Mouse (Mus musculus) thymus, adult 2 months (tissue): ENCODE results near the gene Haus7. TPM values are rescaled to one million over a fixed set of nuclear protein-coding genes. Genes with fewer than 3 reads are reported as not detected.
A peak's percentile ranks its signal among the peaks of the same experiment; 100 is the strongest.

Source experiments
- DNase-seq: peaks from one replicate; pipeline ENCODE4 v3.0.0; 2021
- H3K27ac ChIP-seq: fragments of 200-500 bp; 2 replicates; pipeline ENCODE4 v1.5.1; 2012; ENCODE audit warnings: low read length, control low read depth; ENCODE audit not compliant: control insufficient read depth, insufficient read depth
- H3K27me3 ChIP-seq: fragments of 200-500 bp; 2 replicates; pipeline ENCODE4 v1.6.1; 2012; ENCODE audit warnings: mild to moderate bottlenecking, low read length, moderate library complexity, mixed read lengths; ENCODE audit not compliant: control insufficient read depth, insufficient read depth
- H3K36me3 ChIP-seq: fragments of 200-500 bp; 2 replicates; pipeline ENCODE4 v1.6.1; 2012; ENCODE audit warnings: mild to moderate bottlenecking, low read length, moderate library complexity; ENCODE audit not compliant: control insufficient read depth, insufficient read depth
- H3K4me1 ChIP-seq: fragments of 200-500 bp; replicated peaks from 2 replicates; pipeline ENCODE4 v1.6.1; 2012; ENCODE audit warnings: low read length; ENCODE audit not compliant: control insufficient read depth, insufficient read depth
- H3K4me3 ChIP-seq: fragments of 200-500 bp; 2 replicates; pipeline ENCODE4 v1.5.1; 2012; ENCODE audit warnings: mild to moderate bottlenecking, low read length, control low read depth, moderate library complexity; ENCODE audit not compliant: control insufficient read depth, insufficient read depth
- CTCF ChIP-seq: fragments of 200-500 bp; IDR thresholded peaks from 2 replicates; pipeline ENCODE4 v1.5.1; 2012; ENCODE audit warnings: mild to moderate bottlenecking, control low read depth, low read length, moderate library complexity, borderline replicate concordance; ENCODE audit not compliant: control insufficient read depth, poor library complexity, insufficient read depth; ENCODE audit errors: extremely low read depth
- POLR2A ChIP-seq: fragments of 200-500 bp; IDR thresholded peaks from 2 replicates; pipeline ENCODE4 v1.6.1; 2012; ENCODE audit warnings: mild to moderate bottlenecking, low read length, control low read depth, moderate library complexity; ENCODE audit not compliant: control insufficient read depth, poor library complexity, insufficient read depth; ENCODE audit errors: extremely low read depth
- WGBS: fragments of 180-500 bp; shearing (Covaris S2); methylation state at CpG from one replicate; pipeline ENCODE4 v1.1.7; 2018; 5-methylcytosine and 5-hydroxymethylcytosine counted together
- polyA plus RNA-seq: library from polyadenylated mRNA; depleted of rRNA; stranded (reverse); fragments of >200 nt; gene quantifications from 2 replicates; pipeline ENCODE4 v1.2.3, GENCODE M21; 2012

Haus7 gene
- polyA plus RNA-seq, 1 experiment, result 21.4 TPM

DNA sequence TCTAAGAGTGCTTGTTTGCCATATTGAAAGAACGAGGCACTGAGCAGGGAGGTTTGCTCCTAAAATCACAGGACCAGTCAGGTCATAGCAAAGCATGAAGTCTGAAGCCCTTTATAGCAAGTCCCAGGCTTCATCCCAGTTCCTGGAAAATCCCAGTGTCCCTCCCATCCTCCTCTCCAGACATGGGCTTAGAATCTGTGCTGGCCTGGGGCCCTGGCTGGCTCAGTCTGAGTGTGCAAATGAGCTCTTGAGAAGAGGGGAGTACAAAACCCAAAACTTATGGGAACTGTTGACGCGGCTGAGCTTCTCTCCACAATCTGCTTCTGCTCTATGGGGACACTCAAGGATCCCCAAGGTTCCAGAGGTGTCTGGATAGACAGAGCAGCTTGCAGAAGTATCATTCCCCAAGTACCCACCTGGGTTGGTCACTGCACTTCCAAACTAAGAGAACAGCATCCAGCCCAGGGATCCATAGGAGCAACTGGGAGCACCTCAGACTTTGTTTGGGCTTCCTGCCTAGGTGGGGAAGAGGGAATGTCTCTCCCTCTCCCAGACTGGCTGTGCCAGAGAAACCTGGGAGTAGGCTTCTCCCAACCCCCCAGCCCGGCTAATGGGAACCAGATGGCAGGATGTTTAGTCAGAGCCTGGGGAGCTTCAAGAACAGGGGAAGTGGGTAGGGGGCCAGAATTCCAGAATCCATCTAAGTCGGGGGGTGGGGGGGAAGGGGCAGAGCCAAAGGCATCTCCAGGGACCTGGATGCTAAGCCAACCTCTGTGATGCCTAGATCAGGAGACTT is 8.8 kb upstream of the Haus7 start:
- no peaks in the 10 kb centered on the region for H3K36me3 ChIP-seq
- WGBS, result 85% methylated on average over 5 of the region's 5 CpGs
- H3K27ac ChIP-seq, result no peak overlapping the region
- no peak overlapping the region for H3K4me3 ChIP-seq
- TF ChIP-seq CTCF (no peak), POLR2A (no peak)
- no peaks in the 10 kb centered on the region for H3K4me1 ChIP-seq
- no peak for DNase-seq
- H3K27me3 ChIP-seq, result no peaks in the 10 kb centered on the region

DNA sequence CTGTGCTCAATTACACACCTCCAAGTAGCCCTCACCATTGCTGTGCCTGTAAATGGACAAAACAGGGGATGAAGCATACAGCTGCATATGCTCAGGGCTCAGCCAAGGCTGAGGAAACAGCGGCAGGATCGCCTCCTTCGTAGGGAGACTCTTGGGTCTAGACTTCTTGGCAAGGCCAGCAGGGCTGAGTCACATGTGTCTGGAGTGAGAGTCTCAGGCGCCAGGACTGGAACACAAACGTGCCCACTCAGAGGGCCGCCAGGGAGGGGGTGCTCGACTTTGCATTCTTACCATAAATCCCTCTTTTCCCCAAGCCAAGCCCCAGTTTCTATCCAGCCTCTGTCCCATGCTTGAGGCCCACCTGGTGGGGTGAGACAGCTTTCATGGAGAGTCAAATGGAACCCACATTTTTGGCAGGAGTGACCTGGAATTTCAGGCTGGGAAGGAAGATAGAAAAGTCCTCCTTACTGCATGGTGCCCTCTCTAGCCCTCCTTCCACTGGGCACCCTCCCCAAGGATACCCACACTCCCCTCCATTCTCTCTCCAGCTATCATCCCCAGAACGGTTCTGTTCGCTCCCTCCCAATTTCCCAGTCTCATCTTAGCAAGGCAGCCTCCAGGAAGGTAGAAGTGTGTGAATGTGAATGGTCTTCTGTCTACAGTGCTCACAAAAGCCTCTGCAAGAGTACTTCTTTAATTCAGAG is 6.8 kb upstream of the Haus7 start:
- H3K36me3 ChIP-seq, result no peaks in the 10 kb centered on the region
- no peaks in the 10 kb centered on the region for H3K27me3 ChIP-seq
- no peaks in the 10 kb centered on the region for H3K4me1 ChIP-seq
- WGBS, result 87% methylated on average over 9 of the region's 9 CpGs
- no peak for DNase-seq
- H3K4me3 ChIP-seq, result no peak overlapping the region
- TF ChIP-seq POLR2A, result no peak
- no peak for TF ChIP-seq CTCF
- no peak overlapping the region for H3K27ac ChIP-seq

DNA sequence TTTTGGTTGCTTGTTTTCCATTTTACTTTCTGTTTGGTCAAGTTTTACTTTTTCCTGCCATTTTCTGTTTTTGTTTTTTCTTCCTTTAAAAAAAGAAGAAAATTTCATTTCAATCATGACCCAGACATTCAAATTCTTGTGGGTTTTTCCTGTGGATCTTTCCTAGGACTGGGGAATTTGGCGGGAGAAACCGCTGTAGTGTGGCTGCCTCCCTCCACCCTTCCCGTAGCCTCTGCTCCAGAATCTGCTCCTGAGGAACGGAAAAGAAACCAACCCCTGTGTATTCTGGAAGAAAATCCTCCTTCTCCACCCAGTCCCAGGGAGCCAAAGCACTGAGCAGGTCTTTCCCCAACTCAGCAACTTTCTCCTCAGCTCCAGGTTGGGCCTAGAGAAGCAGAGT is 1.9 kb upstream of the Haus7 start:
- TF ChIP-seq CTCF (no peak), POLR2A (no peak)
- 90% methylated on average over 4 of the region's 4 CpGs for WGBS
- Histone ChIP-seq H3K4me3 (no peak overlapping the region), H3K27ac (no peak overlapping the region), H3K4me1 (peaks cover 5% of the 10 kb centered on the region), H3K27me3 (no peaks in the 10 kb centered on the region), H3K36me3 (no peaks in the 10 kb centered on the region)
- no peak for DNase-seq

DNA sequence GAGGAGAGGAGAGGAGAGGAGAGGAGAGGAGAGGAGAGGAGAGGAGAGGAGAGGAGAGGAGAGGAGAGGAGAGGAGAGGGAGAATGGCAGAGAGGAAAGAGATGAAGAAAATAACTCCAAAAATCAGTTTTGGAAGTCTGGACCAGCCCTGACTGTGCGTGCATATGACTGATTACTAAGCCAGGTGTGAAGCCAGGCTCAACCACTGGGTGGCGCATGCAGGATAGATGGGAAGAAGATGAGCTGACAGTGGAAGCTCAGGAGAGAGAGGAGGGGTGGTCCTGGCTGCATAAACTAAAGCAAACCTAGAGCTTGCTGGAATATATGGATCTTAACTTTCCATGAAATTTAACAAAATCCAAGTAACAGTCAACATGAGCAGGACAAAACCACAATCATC is 6.9 kb downstream of the Haus7 start:
- Histone ChIP-seq H3K4me1 (no peaks in the 10 kb centered on the region), H3K27ac (no peak overlapping the region), H3K4me3 (no peak overlapping the region), H3K27me3 (no peaks in the 10 kb centered on the region), H3K36me3 (no peaks in the 10 kb centered on the region)
- TF ChIP-seq CTCF, result no peak
- no peak for TF ChIP-seq POLR2A
- WGBS, result 56% methylated on average over 2 of the region's 2 CpGs
- DNase-seq, result peak; percentile 71

DNA sequence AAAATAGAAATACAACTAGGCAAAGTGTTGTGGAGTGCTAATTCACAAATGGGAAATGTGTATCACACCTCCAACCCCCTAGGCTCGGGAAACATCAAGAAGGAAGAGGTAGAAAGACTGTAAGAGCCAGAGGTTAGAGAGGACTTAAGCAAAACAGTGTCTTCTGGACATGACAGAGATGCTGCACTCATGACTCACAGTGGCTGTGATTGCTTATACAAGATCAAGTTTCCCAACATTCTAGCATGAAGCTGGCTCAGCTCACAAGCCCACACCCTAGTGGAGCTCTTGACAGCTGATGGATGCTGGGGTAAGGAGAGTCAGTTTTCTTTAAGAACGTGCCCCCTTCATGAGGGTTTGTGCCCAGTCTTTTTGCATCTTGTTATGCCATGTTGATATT is 17.4 kb downstream of the Haus7 start:
- Histone ChIP-seq H3K4me3 (no peak overlapping the region), H3K27ac (no peak overlapping the region), H3K36me3 (no peaks in the 10 kb centered on the region), H3K4me1 (no peaks in the 10 kb centered on the region), H3K27me3 (no peaks in the 10 kb centered on the region)
- no peak for TF ChIP-seq CTCF
- TF ChIP-seq POLR2A, result no peak
- DNase-seq, result no peak
- 78% methylated on average over 2 of the region's 2 CpGs for WGBS

DNA sequence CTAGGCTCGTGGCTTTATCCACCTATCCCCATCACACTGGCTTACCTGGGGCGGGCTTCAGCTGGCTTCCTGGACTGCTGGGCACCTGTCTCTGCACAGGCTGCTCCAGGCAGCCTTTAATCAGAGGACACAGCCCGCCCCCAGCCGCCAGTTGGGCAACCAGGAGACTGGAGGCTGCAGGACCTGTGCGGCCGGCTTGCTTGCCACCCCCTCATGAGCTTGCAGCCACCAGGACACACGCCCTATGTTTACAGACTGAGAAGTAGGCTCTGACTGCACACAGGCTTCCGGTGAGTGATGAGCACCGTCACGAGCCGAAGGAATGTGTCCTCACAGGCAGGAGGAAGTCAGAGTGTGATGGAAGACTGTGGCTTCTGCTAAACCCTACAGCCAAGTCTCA is 23.6 kb downstream of the Haus7 start, which contains the start of gene Trex2:
Trex2 (minus strand) TSS at position 93 of the 400 bp plus-strand sequence.
- H3K4me3 ChIP-seq, result no peak within 1 kb of the TSS
- H3K27me3 ChIP-seq, result no peaks in the 10 kb centered on the region
- no peaks in the 10 kb centered on the region for H3K4me1 ChIP-seq
- no peaks in the 10 kb centered on the region for H3K36me3 ChIP-seq
- no peak within 1 kb of the TSS for H3K27ac ChIP-seq
- DNase-seq, result no peak
- TF ChIP-seq CTCF (no peak), POLR2A (no peak)
- 93% methylated on average over 11 of the region's 11 CpGs for WGBS

DNA sequence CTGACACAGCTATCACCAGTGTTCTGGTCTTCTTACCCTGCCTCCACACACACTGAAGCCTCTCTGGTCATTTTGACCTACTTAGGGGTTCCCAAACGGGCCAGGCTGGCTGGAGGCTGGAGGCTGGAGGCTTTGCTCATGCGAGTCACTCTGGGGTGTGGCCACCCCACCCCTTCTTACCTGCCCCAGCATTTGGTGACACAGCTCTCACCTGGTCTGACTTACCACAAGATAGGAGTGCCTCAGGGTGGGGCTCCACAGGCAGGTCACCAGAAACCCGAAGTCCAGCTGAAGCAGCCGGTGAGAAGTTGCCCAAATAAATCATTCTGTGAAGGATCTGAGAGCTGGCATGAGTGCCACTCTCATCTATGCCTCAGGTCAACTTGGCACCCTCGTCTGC is 26.0 kb downstream of the Haus7 start:
- no peak for DNase-seq
- Histone ChIP-seq H3K27me3 (no peaks in the 10 kb centered on the region), H3K4me1 (no peaks in the 10 kb centered on the region), H3K27ac (no peak overlapping the region), H3K36me3 (no peaks in the 10 kb centered on the region), H3K4me3 (no peak overlapping the region)
- TF ChIP-seq CTCF, result no peak
- no peak for TF ChIP-seq POLR2A
- 85% methylated on average over 5 of the region's 5 CpGs for WGBS
